Mouse (Mus musculus) kidney, adult 2 months (tissue): ENCODE data around the gene Soga1. TPM values are rescaled to one million over a fixed set of nuclear protein-coding genes. Genes with fewer than 3 reads are reported as not detected.

Source experiments
- DNase-seq: peaks from one replicate; pipeline ENCODE4 v3.0.0; 2021
- H3K27ac ChIP-seq: fragments of 200-500 bp; 2 replicates; pipeline ENCODE4 v1.5.1; 2012; ENCODE audit warnings: low read depth, low read length, control low read depth, inconsistent platforms; ENCODE audit not compliant: insufficient read depth
- H3K27me3 ChIP-seq: fragments of 200-500 bp; replicated peaks from 2 replicates; pipeline ENCODE4 v1.6.1; 2012; ENCODE audit warnings: mild to moderate bottlenecking, moderate library complexity, low read length, inconsistent platforms; ENCODE audit not compliant: control insufficient read depth, insufficient read depth
- H3K36me3 ChIP-seq: fragments of 200-500 bp; 2 replicates; pipeline ENCODE4 v1.6.1; 2012; ENCODE audit warnings: mild to moderate bottlenecking, moderate library complexity, low read length, inconsistent platforms; ENCODE audit not compliant: control insufficient read depth, insufficient read depth
- H3K4me1 ChIP-seq: fragments of 200-500 bp; 2 replicates; pipeline ENCODE4 v1.6.1; 2011; ENCODE audit warnings: low read length; ENCODE audit not compliant: control insufficient read depth, insufficient read depth
- H3K4me3 ChIP-seq: fragments of 200-500 bp; 2 replicates; pipeline ENCODE4 v1.5.1; 2011; ENCODE audit warnings: mild to moderate bottlenecking, low read depth, low read length, control low read depth; ENCODE audit not compliant: insufficient read depth
- CTCF ChIP-seq: fragments of 200-500 bp; conservative IDR thresholded peaks from 2 replicates; pipeline ENCODE4 v1.5.1; 2011; ENCODE audit warnings: low read depth, mild to moderate bottlenecking, control low read depth, low read length, moderate library complexity, mixed read lengths; ENCODE audit not compliant: insufficient read depth, insufficient read length
- POLR2A ChIP-seq: fragments of 200-500 bp; IDR thresholded peaks from one replicate; pipeline ENCODE4 v1.6.1; 2011; ENCODE audit warnings: low read depth, low read length, control low read depth
- WGBS: fragments of 180-500 bp; shearing (Covaris S2); methylation state at CpG from one replicate; pipeline ENCODE4 v1.1.7; 2018; 5-methylcytosine and 5-hydroxymethylcytosine counted together
- polyA plus RNA-seq: library from polyadenylated mRNA; depleted of rRNA; stranded (reverse); fragments of >200 nt; gene quantifications from 2 replicates; pipeline ENCODE4 v1.2.3, GENCODE M21; 2012

Gene Soga1
- polyA plus RNA-seq, 1 experiment = 5.4 TPM

- DNase-seq = no peak
- TF ChIP-seq POLR2A = no peak
- TF ChIP-seq CTCF = no peak
- Histone ChIP-seq H3K36me3 (no peaks in the 10 kb centered on the region), H3K27ac (peak overlapping the region; percentile 52; the same call in 1 of the 2 replicates), H3K4me3 (no peak overlapping the region), H3K4me1 (peaks cover 34% of the 10 kb centered on the region), H3K27me3 (no peaks in the 10 kb centered on the region)
- WGBS = 58% methylated on average over 3 of the region's 3 CpGs
Measured at GRCm38 (mm10) chr2:157069355-157069735, 9.7 kb downstream of the Soga1 start.

GRCm38 (mm10) chr2:157068701-157069354 is 10.2 kb downstream of the Soga1 start:
- WGBS = 64% methylated on average over 14 of the region's 14 CpGs
- H3K36me3 ChIP-seq = no peaks in the 10 kb centered on the region
- H3K27ac ChIP-seq = no peak overlapping the region
- no peak for DNase-seq
- TF ChIP-seq CTCF (no peak), POLR2A (no peak)
- H3K4me3 ChIP-seq = no peak overlapping the region
- no peaks in the 10 kb centered on the region for H3K27me3 ChIP-seq
- peaks cover 33% of the 10 kb centered on the region for H3K4me1 ChIP-seq

GRCm38 (mm10) chr2:157066731-157067430 is 12.2 kb downstream of the Soga1 start:
- no peak for DNase-seq
- no peaks in the 10 kb centered on the region for H3K27me3 ChIP-seq
- H3K36me3 ChIP-seq = no peaks in the 10 kb centered on the region
- no peak overlapping the region for H3K27ac ChIP-seq
- no peak overlapping the region for H3K4me3 ChIP-seq
- 74% methylated on average over 7 of the region's 7 CpGs for WGBS
- no peak for TF ChIP-seq POLR2A
- TF ChIP-seq CTCF = no peak
- H3K4me1 ChIP-seq = peaks cover 39% of the 10 kb centered on the region

GRCm38 (mm10) chr2:157065879-157066226 is 13.2 kb downstream of the Soga1 start:
- WGBS = 55% methylated on average over 7 of the region's 7 CpGs
- peaks cover 37% of the 10 kb centered on the region for H3K4me1 ChIP-seq
- H3K27ac ChIP-seq = peak overlapping the region; percentile 30

GRCm38 (mm10) chr2:157064978-157065878 is 13.8 kb downstream of the Soga1 start:
- Histone ChIP-seq H3K4me1 (peaks cover 32% of the 10 kb centered on the region), H3K27me3 (no peaks in the 10 kb centered on the region), H3K27ac (peak overlapping the region; percentile 30), H3K36me3 (no peaks in the 10 kb centered on the region), H3K4me3 (no peak overlapping the region)
- TF ChIP-seq POLR2A = no peak
- TF ChIP-seq CTCF = no peak
- 49% methylated on average over 14 of the region's 14 CpGs for WGBS
- DNase-seq = peak; percentile 65

More at GRCm38 (mm10) chr2:157065879-157066226, 13.2 kb downstream of the Soga1 start:
- TF ChIP-seq POLR2A = no peak
- DNase-seq = peak; percentile 40
- Histone ChIP-seq H3K27me3 (no peaks in the 10 kb centered on the region), H3K4me3 (no peak overlapping the region), H3K36me3 (no peaks in the 10 kb centered on the region)

- Histone ChIP-seq H3K36me3 (no peaks in the 10 kb centered on the region), H3K27me3 (no peaks in the 10 kb centered on the region), H3K4me3 (no peak overlapping the region), H3K27ac (no peak overlapping the region), H3K4me1 (peaks cover 23% of the 10 kb centered on the region)
- no peak for DNase-seq
- TF ChIP-seq POLR2A (no peak), CTCF (no peak)
- WGBS = 62% methylated on average over 7 of the region's 7 CpGs
Measured at GRCm38 (mm10) chr2:157064136-157064535, 14.9 kb downstream of the Soga1 start.
